Mouse (Mus musculus): ENCODE data around the gene BC051665. TPM values are rescaled to one million over a fixed set of nuclear protein-coding genes. Genes with fewer than 3 reads are reported as not detected.

BC051665 gene
- total and polyA plus RNA-seq, 2 experiments = not detected

- H3K4me3 ChIP-seq (ENCODE audit: insufficient read depth, low read depth, low read length) = no peak overlapping the region
- H3K27me3 ChIP-seq (ENCODE audit: control insufficient read depth, insufficient read depth, low read length) = no peaks in the 10 kb centered on the region
- no peaks in the 10 kb centered on the region for H3K79me2 ChIP-seq (ENCODE audit: control insufficient read depth, insufficient read depth, low read length)
- H3K4me1 ChIP-seq (ENCODE audit: control insufficient read depth, insufficient read depth, low read length) = no peaks in the 10 kb centered on the region
- DNase-seq (ENCODE audit: extremely low read depth, low read depth, low spot score) = no peak
- no peak overlapping the region for H3K27ac ChIP-seq (replicated peaks; ENCODE audit: insufficient read depth, low read depth, low read length)
- WGBS = 78% methylated on average over 13 of the region's 13 CpGs
- H3K9ac ChIP-seq (ENCODE audit: low read depth, low read length) = no peak overlapping the region
- peaks cover 16% of the 10 kb centered on the region for H3K36me3 ChIP-seq (ENCODE audit: control insufficient read depth, insufficient read depth, low read length)
- TF ChIP-seq CTCF (IDR thresholded peaks at IDR 0.05; ENCODE audit: low read depth, low read length) (no peak), POLR2A (IDR thresholded peaks at IDR 0.05; ENCODE audit: extremely low read depth, insufficient read depth, low read length) (no peak)
These were observed 42.6 kb downstream of the BC051665 start for GRCm38 (mm10) chr13:60743381-60744077.

- no peak overlapping the region for H3K4me3 ChIP-seq (ENCODE audit: insufficient read depth, low read depth, low read length)
- WGBS = 91% methylated on average over 3 of the region's 3 CpGs
- peaks cover 12% of the 10 kb centered on the region for H3K36me3 ChIP-seq (ENCODE audit: control insufficient read depth, insufficient read depth, low read length)
- no peaks in the 10 kb centered on the region for H3K79me2 ChIP-seq (ENCODE audit: control insufficient read depth, insufficient read depth, low read length)
- no peak overlapping the region for H3K27ac ChIP-seq (replicated peaks; ENCODE audit: insufficient read depth, low read depth, low read length)
- H3K27me3 ChIP-seq (ENCODE audit: control insufficient read depth, insufficient read depth, low read length) = no peaks in the 10 kb centered on the region
- H3K4me1 ChIP-seq (ENCODE audit: control insufficient read depth, insufficient read depth, low read length) = no peaks in the 10 kb centered on the region
- H3K9ac ChIP-seq (ENCODE audit: low read depth, low read length) = no peak overlapping the region
- DNase-seq (ENCODE audit: extremely low read depth, low read depth, low spot score) = no peak
- no peak for TF ChIP-seq POLR2A (IDR thresholded peaks at IDR 0.05; ENCODE audit: extremely low read depth, insufficient read depth, low read length)
- TF ChIP-seq CTCF (IDR thresholded peaks at IDR 0.05; ENCODE audit: low read depth, low read length) = no peak
These were observed 43.6 kb downstream of the BC051665 start for GRCm38 (mm10) chr13:60742611-60743010.

GRCm38 (mm10) chr13:60740248-60740647 lies 45.9 kb downstream of the BC051665 start:
- no peaks in the 10 kb centered on the region for H3K27me3 ChIP-seq (ENCODE audit: control insufficient read depth, insufficient read depth, low read length)
- peaks cover 12% of the 10 kb centered on the region for H3K36me3 ChIP-seq (ENCODE audit: control insufficient read depth, insufficient read depth, low read length)
- H3K4me3 ChIP-seq (ENCODE audit: insufficient read depth, low read depth, low read length) = no peak overlapping the region
- peak; percentile 31 for DNase-seq (ENCODE audit: extremely low read depth, low read depth, low spot score)
- no peaks in the 10 kb centered on the region for H3K79me2 ChIP-seq (ENCODE audit: control insufficient read depth, insufficient read depth, low read length)
- H3K4me1 ChIP-seq (ENCODE audit: control insufficient read depth, insufficient read depth, low read length) = peaks cover 17% of the 10 kb centered on the region
- H3K27ac ChIP-seq (replicated peaks; ENCODE audit: insufficient read depth, low read depth, low read length) = no peak overlapping the region
- 87% methylated on average over 6 of the region's 6 CpGs for WGBS
- TF ChIP-seq CTCF (IDR thresholded peaks at IDR 0.05; ENCODE audit: low read depth, low read length) (peak; percentile 58), POLR2A (IDR thresholded peaks at IDR 0.05; ENCODE audit: extremely low read depth, insufficient read depth, low read length) (no peak)
- H3K9ac ChIP-seq (ENCODE audit: low read depth, low read length) = no peak overlapping the region

- no peak overlapping the region for H3K4me3 ChIP-seq (ENCODE audit: insufficient read depth, low read depth, low read length)
- WGBS = 12% methylated on average over 9 of the region's 9 CpGs
These were observed 47.7 kb downstream of the BC051665 start for GRCm38 (mm10) chr13:60738429-60738828.

GRCm38 (mm10) chr13:60737632-60738324 lies 48.4 kb downstream of the BC051665 start:
- 27% methylated on average over 9 of the region's 9 CpGs for WGBS
- DNase-seq (ENCODE audit: extremely low read depth, low read depth, low spot score) = peak; percentile 65

More at GRCm38 (mm10) chr13:60738429-60738828, 47.7 kb downstream of the BC051665 start:
- Histone ChIP-seq H3K27ac (replicated peaks; ENCODE audit: insufficient read depth, low read depth, low read length) (no peak overlapping the region), H3K36me3 (ENCODE audit: control insufficient read depth, insufficient read depth, low read length) (peaks cover 16% of the 10 kb centered on the region), H3K27me3 (ENCODE audit: control insufficient read depth, insufficient read depth, low read length) (no peaks in the 10 kb centered on the region), H3K79me2 (ENCODE audit: control insufficient read depth, insufficient read depth, low read length) (no peaks in the 10 kb centered on the region), H3K4me1 (ENCODE audit: control insufficient read depth, insufficient read depth, low read length) (peaks cover 19% of the 10 kb centered on the region), H3K9ac (ENCODE audit: low read depth, low read length) (no peak overlapping the region)
- peak; percentile 63 for DNase-seq (ENCODE audit: extremely low read depth, low read depth, low spot score)
- TF ChIP-seq CTCF (IDR thresholded peaks at IDR 0.05; ENCODE audit: low read depth, low read length) (peak; percentile 74), POLR2A (IDR thresholded peaks at IDR 0.05; ENCODE audit: extremely low read depth, insufficient read depth, low read length) (no peak)

More at GRCm38 (mm10) chr13:60737632-60738324, 48.4 kb downstream of the BC051665 start:
- Histone ChIP-seq H3K9ac (ENCODE audit: low read depth, low read length) (no peak overlapping the region), H3K27ac (replicated peaks; ENCODE audit: insufficient read depth, low read depth, low read length) (0 out of 2 replicates have a peak overlapping the region, but pooled peaks have one; percentile 37), H3K27me3 (ENCODE audit: control insufficient read depth, insufficient read depth, low read length) (no peaks in the 10 kb centered on the region), H3K4me3 (ENCODE audit: insufficient read depth, low read depth, low read length) (no peak overlapping the region), H3K36me3 (ENCODE audit: control insufficient read depth, insufficient read depth, low read length) (peaks cover 19% of the 10 kb centered on the region), H3K4me1 (ENCODE audit: control insufficient read depth, insufficient read depth, low read length) (peaks cover 19% of the 10 kb centered on the region), H3K79me2 (ENCODE audit: control insufficient read depth, insufficient read depth, low read length) (no peaks in the 10 kb centered on the region)
- TF ChIP-seq CTCF (IDR thresholded peaks at IDR 0.05; ENCODE audit: low read depth, low read length) = no peak
- no peak for TF ChIP-seq POLR2A (IDR thresholded peaks at IDR 0.05; ENCODE audit: extremely low read depth, insufficient read depth, low read length)

All from liver, adult 2 months (tissue).